In genomic region chr8:88019243-88020115, GRCm38 (mm10) we compare ENCODE assay signal across 22 mouse cellular contexts.
DNase-seq lines count a peak whose midpoint lies in the region; ATAC-seq lines count a peak whose summit lies in the region.
"Had no signal": no experiment of that assay in that cellular context is flagged by ENCODE, and none has a peak within 500 bp of the region (broad histone marks: within the 10 kb centered on the region; RNA-seq: fewer than 3 reads in every experiment).

No protein-coding gene starts in this region.

- H3K27me3 ChIP-seq in hindbrain, embryonic 13.5 days: no peaks in the 10 kb centered on the region
- H3K27me3 ChIP-seq in hindbrain, embryonic 16.5 days (replicated peaks; ENCODE audit: control insufficient read depth, insufficient read depth, low read length): no peaks in the 10 kb centered on the region
- no peaks in the 10 kb centered on the region for H3K27me3 ChIP-seq in neural tube, embryonic 13.5 days
- H3K27me3 ChIP-seq in neural tube, embryonic 15.5 days (replicated peaks): 0 out of 2 replicates have a peak, but pooled peaks cover 2% of the 10 kb centered on the region
- no peaks in the 10 kb centered on the region for H3K27me3 ChIP-seq in midbrain, embryonic 14.5 days (ENCODE audit: control insufficient read depth, insufficient read depth, low read length)
- H3K27me3 ChIP-seq: forebrain, embryonic 12.5 days had no signal

- H3K4me1 ChIP-seq in hindbrain, embryonic 13.5 days (replicated peaks): peaks cover 19% of the 10 kb centered on the region
- H3K4me1 ChIP-seq in hindbrain, embryonic 16.5 days (ENCODE audit: control insufficient read depth, insufficient read depth, low read depth, low read length): peaks cover 3% of the 10 kb centered on the region; the same call in 1 of the 2 replicates
- peaks cover 14% of the 10 kb centered on the region for H3K4me1 ChIP-seq in neural tube, embryonic 13.5 days (replicated peaks)
- H3K4me1 ChIP-seq in neural tube, embryonic 15.5 days: peaks cover 5% of the 10 kb centered on the region; the same call in 1 of the 2 replicates
- peaks cover 10% of the 10 kb centered on the region; the same call in 1 of the 2 replicates for H3K4me1 ChIP-seq in midbrain, embryonic 14.5 days (ENCODE audit: control insufficient read depth, insufficient read depth, low read length)

- H3K4me3 ChIP-seq in hindbrain, embryonic 13.5 days: no peak overlapping the region
- H3K4me3 ChIP-seq in hindbrain, embryonic 16.5 days (ENCODE audit: low read length): no peak overlapping the region
- no peak overlapping the region for H3K4me3 ChIP-seq in neural tube, embryonic 13.5 days
- H3K4me3 ChIP-seq in neural tube, embryonic 15.5 days (replicated peaks): no peak overlapping the region
- no peak overlapping the region for H3K4me3 ChIP-seq in midbrain, embryonic 14.5 days (replicated peaks; ENCODE audit: low read depth, low read length)
- H3K4me3 ChIP-seq: embryonic facial prominence, embryonic 10.5 days; forebrain, embryonic 12.5 days; heart, adult 2 months had no signal

- no peak overlapping the region for H3K4me2 ChIP-seq in hindbrain, embryonic 13.5 days
- no peak overlapping the region for H3K4me2 ChIP-seq in hindbrain, embryonic 16.5 days (ENCODE audit: low read length)
- H3K4me2 ChIP-seq in neural tube, embryonic 13.5 days: no peak overlapping the region
- H3K4me2 ChIP-seq in neural tube, embryonic 15.5 days: no peak overlapping the region
- no peak overlapping the region for H3K4me2 ChIP-seq in midbrain, embryonic 14.5 days (ENCODE audit: low read length)
- H3K4me2 ChIP-seq: forebrain, embryonic 12.5 days; liver, embryonic 11.5 days had no signal

- H3K36me3 ChIP-seq in hindbrain, embryonic 13.5 days: no peaks in the 10 kb centered on the region; the same call in 1 of the 2 replicates
- H3K36me3 ChIP-seq in hindbrain, embryonic 16.5 days (ENCODE audit: control insufficient read depth, insufficient read depth, low read length): no peaks in the 10 kb centered on the region
- no peaks in the 10 kb centered on the region for H3K36me3 ChIP-seq in neural tube, embryonic 13.5 days
- H3K36me3 ChIP-seq in neural tube, embryonic 15.5 days: no peaks in the 10 kb centered on the region
- H3K36me3 ChIP-seq in midbrain, embryonic 14.5 days (ENCODE audit: control insufficient read depth, insufficient read depth, low read length): no peaks in the 10 kb centered on the region
- H3K36me3 ChIP-seq: embryonic facial prominence, embryonic 10.5 days; forebrain, embryonic 12.5 days had no signal

- 69% methylated on average over 17 of the region's 17 CpGs for WGBS in hindbrain, embryonic 13.5 days
- 69% methylated on average over 17 of the region's 17 CpGs for WGBS in hindbrain, embryonic 16.5 days
- 76% methylated on average over 17 of the region's 17 CpGs for WGBS in neural tube, embryonic 13.5 days
- 72% methylated on average over 17 of the region's 17 CpGs for WGBS in neural tube, embryonic 15.5 days
- 62% methylated on average over 17 of the region's 17 CpGs for WGBS in midbrain, embryonic 14.5 days

- H3K9me3 ChIP-seq in hindbrain, embryonic 13.5 days: 0 out of 2 replicates have a peak, but pooled peaks cover 3% of the 10 kb centered on the region
- no peaks in the 10 kb centered on the region for H3K9me3 ChIP-seq in hindbrain, embryonic 16.5 days (ENCODE audit: control insufficient read depth, low read length)
- 0 out of 2 replicates have a peak, but pooled peaks cover 8% of the 10 kb centered on the region for H3K9me3 ChIP-seq in neural tube, embryonic 13.5 days
- H3K9me3 ChIP-seq in neural tube, embryonic 15.5 days (replicated peaks): peaks cover 2% of the 10 kb centered on the region; the same call in 1 of the 2 replicates
- H3K9me3 ChIP-seq in midbrain, embryonic 14.5 days (ENCODE audit: control insufficient read depth, low read length): peaks cover 4% of the 10 kb centered on the region

- ATAC-seq in hindbrain, embryonic 13.5 days (ENCODE audit: low FRiP score): no peak
- no peak for ATAC-seq in hindbrain, embryonic 16.5 days
- no peak for ATAC-seq in neural tube, embryonic 13.5 days (ENCODE audit: low read depth)
- ATAC-seq in neural tube, embryonic 15.5 days (ENCODE audit: low FRiP score): no peak
- ATAC-seq in midbrain, embryonic 14.5 days (ENCODE audit: low FRiP score, low TSS enrichment): no peak
- ATAC-seq: inflammation-experienced regulatory T-cells, adult 6 months; Patski had no signal

- H3K9ac ChIP-seq in hindbrain, embryonic 13.5 days: no peak overlapping the region
- H3K9ac ChIP-seq in hindbrain, embryonic 16.5 days (ENCODE audit: low read depth, low read length): no peak overlapping the region
- no peak overlapping the region for H3K9ac ChIP-seq in neural tube, embryonic 13.5 days
- no peak overlapping the region for H3K9ac ChIP-seq in neural tube, embryonic 15.5 days (replicated peaks)
- H3K9ac ChIP-seq in midbrain, embryonic 14.5 days (replicated peaks; ENCODE audit: low read length): no peak overlapping the region
- H3K9ac ChIP-seq: forebrain, embryonic 12.5 days had no signal

- peak; percentile 90 for DNase-seq in R1 (ENCODE audit: low read depth, low spot score)
- peak; percentile 35 for DNase-seq in midbrain, embryonic 14.5 days
- no peak for DNase-seq in kidney, adult 18-20 months
- DNase-seq: adrenal gland, postnatal 14 days; cerebellum, adult 11-12 months; gastrocnemius, postnatal 10 days; heart, adult 2 months; heart, postnatal 36 days; kidney, adult 9 months; kidney, postnatal 25 days; layer of hippocampus, adult 9-11 months; lung, postnatal 10 days had no signal

- H3K27ac ChIP-seq in hindbrain, embryonic 13.5 days: peak overlapping the region; percentile 12; the same call in 1 of the 2 replicates
- H3K27ac ChIP-seq in hindbrain, embryonic 16.5 days (ENCODE audit: low read depth, low read length): no peak overlapping the region
- peak overlapping the region; percentile 23; the same call in 1 of the 2 replicates for H3K27ac ChIP-seq in neural tube, embryonic 13.5 days (replicated peaks)
- H3K27ac ChIP-seq in neural tube, embryonic 15.5 days (replicated peaks): no peak overlapping the region
- 0 out of 2 replicates have a peak overlapping the region, but pooled peaks have one; percentile 41 for H3K27ac ChIP-seq in midbrain, embryonic 14.5 days (replicated peaks; ENCODE audit: low read depth, low read length)
- H3K27ac ChIP-seq: embryonic facial prominence, embryonic 10.5 days; forebrain, embryonic 12.5 days; heart, adult 2 months; stomach, postnatal 0 days had no signal

Comparison
In these comparisons a context has a peak if more than half of its experiments do, and no peak if none do; other contexts are left out.
1. H3K27ac ChIP-seq: peak in hindbrain, embryonic 13.5 days (single experiment), neural tube, embryonic 13.5 days (single experiment) and midbrain, embryonic 14.5 days (single experiment); none in hindbrain, embryonic 16.5 days (single experiment) and neural tube, embryonic 15.5 days (single experiment).